Mouse (Mus musculus) Patski (cell line): ENCODE data around the gene Hnrnpm. TPM values are rescaled to one million over a fixed set of nuclear protein-coding genes. Genes with fewer than 3 reads are reported as not detected.
"Not testable (repeated sequence)": the region's sequence is repeated elsewhere in the genome, so short reads cannot be mapped to it uniquely, and the experiment has no call there.

Source experiments
- ATAC-seq: fragments of 100-300 bp; one replicate; pipeline ENCODE4 v1.8.0; 2021
- CTCF ChIA-PET: fragments of 350-600 bp; sonication (Branson Sonifier 250); formaldehyde crosslinking; loops from one replicate; lab custom pipeline; 2022; ENCODE audit warnings: inconsistent platforms; lab: Charles Lee
- POLR2A ChIA-PET: fragments of 350-600 bp; sonication (Branson Sonifier 250); formaldehyde crosslinking; loops from one replicate; lab custom pipeline; 2022; ENCODE audit warnings: antibody characterized with exemption, inconsistent platforms; lab: Charles Lee
- DNase-seq: peaks from one replicate; pipeline ENCODE4 v3.0.0-alpha.2; 2011; ENCODE audit warnings: low read depth, low spot score
- H3K27me3 ChIP-seq: fragments of 371-371 bp; one replicate; pipeline ENCODE4 v1.5.1; 2021
- CTCF ChIP-seq: fragments of 100-300 bp; IDR thresholded peaks from one replicate; pipeline ENCODE4 v1.5.1; 2021
- in situ Hi-C: fragments of 300-500 bp; cut with MboI; formaldehyde crosslinking; loops from 3 replicates; pipeline ENCODE4 v1.11.1; 2018; ENCODE audit warnings: low pct_unique_long_range_greater_than_20kb, mixed read lengths
- polyA plus RNA-seq: library from polyadenylated mRNA; unstranded; gene quantifications from one replicate; pipeline ENCODE4 v1.2.3, GENCODE M21; 2021

Gene Hnrnpm
- polyA plus RNA-seq, 1 experiment from 2014 or later: 248 TPM

DNA sequence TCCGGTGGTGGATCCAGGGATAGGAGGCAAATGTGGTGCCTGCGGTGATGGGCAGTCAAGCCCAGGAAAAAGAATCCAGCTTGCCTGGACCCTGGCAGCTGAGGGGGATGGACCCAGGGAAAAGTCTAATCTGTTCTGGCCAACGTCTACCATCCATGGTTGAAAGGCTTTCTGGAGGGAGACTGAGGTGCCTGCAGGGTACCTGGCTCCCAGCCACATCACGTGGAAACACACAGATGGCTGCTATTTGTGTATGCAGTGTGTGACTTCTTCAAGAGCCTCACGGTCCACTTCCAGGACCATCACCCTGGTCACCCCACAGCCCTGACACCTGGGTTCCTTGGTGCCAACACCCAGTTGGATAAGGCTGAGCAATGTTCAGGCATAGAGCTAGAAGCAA is 54.9 kb downstream of the Hnrnpm start:
- no peaks in the 10 kb centered on the region for H3K27me3 ChIP-seq
- ChIA-PET POLR2A (no interaction called here), CTCF (no interaction called here)
- in situ Hi-C loops: no loop called here
- ATAC-seq (no peak), DNase-seq (no peak)
- no peak for TF ChIP-seq CTCF

DNA sequence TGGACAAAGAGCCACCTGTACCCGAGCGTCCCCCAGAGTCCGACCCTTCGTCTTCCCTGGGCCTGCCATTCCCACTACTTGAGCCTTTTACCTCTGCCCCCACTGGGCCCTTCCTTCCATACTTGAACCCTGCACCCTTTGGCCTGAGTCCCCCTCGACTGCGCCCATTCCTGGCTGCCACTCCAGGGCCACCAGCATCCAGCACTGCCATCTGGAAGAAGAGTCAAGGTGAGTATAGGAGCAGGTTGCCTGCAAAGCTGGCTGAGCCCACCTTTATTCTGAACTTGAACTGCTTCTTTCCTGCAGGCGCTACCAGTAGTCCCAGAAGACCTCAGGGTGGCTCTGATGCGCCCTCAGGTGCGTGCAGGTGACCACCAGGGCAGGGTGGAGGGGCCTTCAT is 55.4 kb downstream of the Hnrnpm start:
- no peak for TF ChIP-seq CTCF
- ChIA-PET POLR2A (interaction anchor here (1.1 kb wide), 1 partner anchor 9 kb away, joined by 3 read pairs; no protein-coding TSS in a partner anchor), CTCF (no interaction called here)
- in situ Hi-C loops: no loop called here
- no peak for ATAC-seq
- H3K27me3 ChIP-seq: no peaks in the 10 kb centered on the region
- DNase-seq: no peak

DNA sequence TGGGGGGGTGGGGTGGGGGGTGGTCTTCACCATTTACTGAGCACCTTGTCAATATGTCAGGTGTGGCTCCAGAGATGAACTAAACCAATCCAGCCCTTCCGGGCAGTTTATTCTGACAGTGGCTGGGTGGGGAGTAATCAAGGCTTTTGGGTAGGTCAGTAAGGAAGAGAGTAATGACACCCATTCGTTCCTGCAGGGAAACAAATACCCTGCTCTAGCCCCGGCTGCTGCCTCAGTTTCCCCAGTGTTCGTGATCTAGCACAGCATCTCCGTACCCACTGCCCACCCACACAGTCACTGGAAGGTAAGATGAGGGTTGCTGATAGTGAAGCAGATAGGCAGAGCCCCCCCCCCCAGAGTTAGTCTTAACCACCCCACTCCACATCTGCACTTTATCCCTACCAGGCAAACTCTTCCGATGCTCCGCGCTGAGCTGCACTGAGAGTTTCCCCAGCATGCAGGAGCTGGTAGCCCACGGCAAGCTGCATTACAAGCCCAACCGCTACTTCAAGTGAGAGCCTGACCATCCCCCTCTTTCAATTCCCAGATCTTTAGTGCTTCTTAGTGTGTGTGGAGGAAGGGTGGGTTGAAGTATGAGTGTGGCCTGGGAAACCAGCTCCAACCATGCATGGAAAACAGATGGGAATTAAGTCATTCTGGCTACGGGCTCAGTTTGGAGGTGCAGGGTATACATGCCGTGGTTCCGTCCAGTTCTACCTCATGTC is 56.3 kb downstream of the Hnrnpm start:
- in situ Hi-C loops: no loop called here
- no peak for DNase-seq
- CTCF ChIA-PET: no interaction called here
- no peaks in the 10 kb centered on the region for H3K27me3 ChIP-seq
- TF ChIP-seq CTCF: no peak
- no peak for ATAC-seq
- POLR2A ChIA-PET: interaction anchor here (0.8 to 1.1 kb wide), 2 partner anchors 10 to 105 kb away, joined by 3 to 4 read pairs; no protein-coding TSS in a partner anchor

GRCm38 (mm10) chr17:33629487-33630125 is 57.1 kb downstream of the Hnrnpm start:
- in situ Hi-C loops: no loop called here
- POLR2A ChIA-PET: interaction anchor here (0.6 to 1.1 kb wide), 4 partner anchors 56 to 182 kb away, joined by 4 to 7 read pairs (median 4); no protein-coding TSS in a partner anchor
- peak; percentile 8 for ATAC-seq
- H3K27me3 ChIP-seq: no peaks in the 10 kb centered on the region
- DNase-seq: no peak
- no peak for TF ChIP-seq CTCF
- CTCF ChIA-PET: interaction anchor here (0.8 to 1.1 kb wide), 2 partner anchors 8 to 90 kb away, joined by 4 read pairs; partner anchors contain the start of gene Pram1

- no peaks in the 10 kb centered on the region for H3K27me3 ChIP-seq
- ATAC-seq (peak; percentile 88), DNase-seq (peak; percentile 37)
- no peak for TF ChIP-seq CTCF
- ChIA-PET POLR2A (interaction anchor here (0.6 to 1.1 kb wide), 4 partner anchors 57 to 183 kb away, joined by 4 to 7 read pairs (median 4); no protein-coding TSS in a partner anchor), CTCF (interaction anchor here (0.8 to 1.1 kb wide), 2 partner anchors 9 to 90 kb away, joined by 4 read pairs; partner anchors contain the start of gene Pram1)
- in situ Hi-C loops: no loop called here
Observed at GRCm38 (mm10) chr17:33628621-33629486, 57.8 kb downstream of the Hnrnpm start, which contains the start of gene Zfp414. TSS of gene Zfp414 (plus strand) at chr17:33629090.

DNA sequence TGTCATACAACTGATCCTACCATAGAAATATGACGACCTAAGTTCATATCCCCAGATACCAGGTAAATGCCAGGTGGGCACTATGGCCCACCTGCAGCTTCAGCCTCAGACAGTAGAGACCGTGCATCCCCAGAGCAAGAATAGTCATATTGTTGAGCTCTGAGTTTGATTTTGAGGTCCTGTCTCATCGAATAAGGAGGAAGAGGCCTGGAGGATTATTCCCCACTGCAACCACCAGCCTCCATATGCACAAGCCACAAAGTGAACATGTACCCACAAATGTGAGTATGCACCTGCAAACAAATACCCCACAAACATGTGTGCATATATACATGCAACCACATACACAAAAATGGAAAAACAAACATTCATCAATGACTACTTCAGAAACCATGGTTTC is 59.4 kb downstream of the Hnrnpm start:
- H3K27me3 ChIP-seq: no peaks in the 10 kb centered on the region
- no peak for TF ChIP-seq CTCF
- DNase-seq (no peak), ATAC-seq (no peak)
- in situ Hi-C loops: no loop called here
- ChIA-PET CTCF (no interaction called here), POLR2A (no interaction called here)

GRCm38 (mm10) chr17:33613726-33614125 is 72.9 kb downstream of the Hnrnpm start:
- H3K27me3 ChIP-seq: peaks cover 13% of the 10 kb centered on the region
- CTCF ChIA-PET, ATAC-seq, in situ Hi-C loops, DNase-seq: not testable (repeated sequence)
- POLR2A ChIA-PET: interaction anchor here (0.6 kb wide), 1 partner anchor 36 kb away, joined by 3 read pairs; no protein-coding TSS in a partner anchor

- in situ Hi-C loops: no loop called here
- no peak for DNase-seq
- TF ChIP-seq CTCF: no peak
- ATAC-seq: no peak
- H3K27me3 ChIP-seq: peaks cover 17% of the 10 kb centered on the region
- POLR2A ChIA-PET: no interaction called here
- CTCF ChIA-PET: no interaction called here
Observed at GRCm38 (mm10) chr17:33610548-33610947, 76.1 kb downstream of the Hnrnpm start.

- DNase-seq (no peak), ATAC-seq (no peak)
- no peak for TF ChIP-seq CTCF
- in situ Hi-C loops: no loop called here
- ChIA-PET CTCF (no interaction called here), POLR2A (no interaction called here)
- peaks cover 11% of the 10 kb centered on the region for H3K27me3 ChIP-seq
Observed at GRCm38 (mm10) chr17:33607273-33607672, 79.4 kb downstream of the Hnrnpm start.

- CTCF ChIA-PET: interaction anchor here (1.2 kb wide), 1 partner anchor 145 kb away, joined by 3 read pairs; no protein-coding TSS in a partner anchor
- POLR2A ChIA-PET: no interaction called here
- peaks cover 4% of the 10 kb centered on the region for H3K27me3 ChIP-seq
- in situ Hi-C loops: no loop called here
- no peak for TF ChIP-seq CTCF
- no peak for ATAC-seq
- DNase-seq: no peak
Observed at GRCm38 (mm10) chr17:33601947-33602346, 84.7 kb downstream of the Hnrnpm start.
